Mouse (Mus musculus) embryonic stem cell, embryonic (primary cell): Measurements from ENCODE around the gene Hist1h4a.

ENCODE experiments used
- CTCF ChIA-PET, 4 experiments: fragments of 300-600 bp in 2 of 4; fragments of 350-600 bp in 2 of 4; sonication (Branson Sonifier 250); formaldehyde crosslinking; loops; one replicate each; lab custom pipeline; 2022; ENCODE audit warnings: inconsistent platforms in 2 of 4; lab: Charles Lee
- POLR2A ChIA-PET, 4 experiments: fragments of 300-600 bp in 2 of 4; fragments of 350-600 bp in 2 of 4; sonication (Branson Sonifier 250); formaldehyde crosslinking; loops; one replicate each; lab custom pipeline; 2022; ENCODE audit warnings: antibody characterized with exemption in 4 of 4, inconsistent platforms in 1 of 4; lab: Charles Lee

The Hist1h4a gene

GRCm38 (mm10) chr13:23763586-23764323 lies 2.7 kb upstream of the Hist1h4a start, which contains the start of gene Hist1h1a:
Gene Hist1h1a (plus strand): TSS chr13:23763666.
- POLR2A ChIA-PET: interaction anchor here (0.5 to 44.4 kb wide), 196 partner anchors 9 to 1980 kb away, joined by 3 to 2331 read pairs (median 5); partner anchors contain the start of genes Hist1h1c (in 4 of the 4), Hist1h2ab (in 4 of the 4), Hist1h2ac (in 4 of the 4) and Hist1h2bc (in 4 of the 4)

DNA sequence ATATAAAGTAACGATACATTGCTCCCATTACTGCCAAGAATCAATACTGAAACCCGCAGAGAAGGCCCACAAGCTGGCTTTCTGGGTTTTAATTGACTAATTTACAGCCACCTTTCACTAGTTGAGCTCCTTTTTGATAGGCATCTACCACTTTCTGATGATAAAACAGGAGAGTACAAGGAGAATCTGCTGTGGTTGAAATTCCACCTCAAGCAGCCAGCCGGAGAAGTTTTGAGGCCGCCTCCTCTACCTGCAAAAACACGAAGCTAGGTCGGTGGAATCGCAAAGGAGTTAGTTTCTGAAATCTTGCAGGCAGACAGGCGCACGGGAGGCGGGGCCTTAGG lies 2.2 kb upstream of the Hist1h4a start:
- POLR2A ChIA-PET: interaction anchor here (0.6 to 44.4 kb wide), 183 partner anchors 10 to 1977 kb away, joined by 3 to 2331 read pairs (median 5); partner anchors contain the start of genes Hist1h1c (in 4 of the 4), Hist1h2ab (in 4 of the 4), Hist1h2ac (in 4 of the 4) and Hist1h2bc (in 4 of the 4)
- CTCF ChIA-PET: interaction anchor here in 2 of 4 experiments (1.1 to 1.8 kb wide), 3 partner anchors 9 to 65 kb away, joined by 3 to 10 read pairs (median 5); partner anchors contain the start of gene Hist1h4c (in 1 of the 2)

More at GRCm38 (mm10) chr13:23763586-23764323, 2.7 kb upstream of the Hist1h4a start, which contains the start of gene Hist1h1a:
- CTCF ChIA-PET: interaction anchor here in 2 of 4 experiments (0.6 to 1.8 kb wide), 4 partner anchors 9 to 66 kb away, joined by 3 to 10 read pairs (median 4); partner anchors contain the start of gene Hist1h4c (in 1 of the 2)

GRCm38 (mm10) chr13:23761871-23762821 lies 1.1 kb upstream of the Hist1h4a start, which contains the start of gene Hist1h3a:
Gene Hist1h3a (minus strand): TSS chr13:23762386.
- ChIA-PET POLR2A (interaction anchor here (0.6 to 44.4 kb wide), 76 partner anchors 9 to 1982 kb away, joined by 3 to 2331 read pairs (median 10); partner anchors contain the start of genes Hist1h1c (in 4 of the 4), Hist1h2ab (in 4 of the 4), Hist1h2ac (in 4 of the 4) and Hist1h2bc (in 4 of the 4)), CTCF (interaction anchor here in 1 of 4 experiments (1.8 kb wide), 1 partner anchor 64 kb away, joined by 5 read pairs; the partner anchor contains the start of gene Hist1h4c)

- ChIA-PET CTCF (interaction anchor here in 2 of 4 experiments (0.6 to 1.1 kb wide), 4 partner anchors 8 to 77 kb away, joined by 3 to 4 read pairs (median 3); partner anchors contain the start of genes Hist1h2ac (in 1 of the 2), Hist1h2bc (in 1 of the 2) and Hist1h3b (in 1 of the 2)), POLR2A (interaction anchor here (0.5 to 44.4 kb wide), 86 partner anchors 3 to 1978 kb away, joined by 3 to 2331 read pairs (median 6); partner anchors contain the start of genes Hist1h2ab (in 4 of the 4), Hist1h2bb (in 4 of the 4), Hist1h3b (in 4 of the 4) and Hist1h3c (in 4 of the 4))
Measured at GRCm38 (mm10) chr13:23760240-23760971, 624 bp downstream of the Hist1h4a start.

GRCm38 (mm10) chr13:23759916-23760239 lies 1.2 kb downstream of the Hist1h4a start:
- ChIA-PET POLR2A (interaction anchor here (0.6 to 44.4 kb wide), 71 partner anchors 2 to 1977 kb away, joined by 3 to 2331 read pairs (median 8); partner anchors contain the start of genes Hist1h2ab (in 4 of the 4), Hist1h2bb (in 4 of the 4), Hist1h3b (in 4 of the 4) and Hist1h3c (in 4 of the 4)), CTCF (interaction anchor here in 2 of 4 experiments (0.6 to 1.1 kb wide), 3 partner anchors 18 to 76 kb away, joined by 3 read pairs; partner anchors contain the start of genes Hist1h2ac (in 1 of the 2) and Hist1h2bc (in 1 of the 2))

- CTCF ChIA-PET: interaction anchor here in 2 of 4 experiments (0.6 kb wide), 2 partner anchors 17 to 27 kb away, joined by 3 read pairs; no protein-coding TSS in a partner anchor
Measured at GRCm38 (mm10) chr13:23759251-23759771, 1.7 kb downstream of the Hist1h4a start.

GRCm38 (mm10) chr13:23757921-23758320 lies 3.1 kb downstream of the Hist1h4a start:
- CTCF ChIA-PET: interaction anchor here in 1 of 4 experiments (0.7 kb wide), 1 partner anchor 192 kb away, joined by 3 read pairs; no protein-coding TSS in a partner anchor

More at GRCm38 (mm10) chr13:23759251-23759771, 1.7 kb downstream of the Hist1h4a start:
- POLR2A ChIA-PET: interaction anchor here (0.6 to 44.4 kb wide), 57 partner anchors 1 to 1973 kb away, joined by 3 to 2331 read pairs (median 12); partner anchors contain the start of genes Hist1h2ab (in 4 of the 4), Hist1h2bb (in 4 of the 4), Hist1h3b (in 4 of the 4) and Hist1h3c (in 4 of the 4)

GRCm38 (mm10) chr13:23757211-23757773 lies 3.7 kb downstream of the Hist1h4a start:
- ChIA-PET POLR2A (interaction anchor here (0.6 to 44.4 kb wide), 53 partner anchors 1 to 1722 kb away, joined by 3 to 2331 read pairs (median 5); partner anchors contain the start of genes Hist1h1c (in 4 of the 4), Hist1h2bb (in 4 of the 4), Hist1h3c (in 4 of the 4) and Hist1h2ac (in 3 of the 4)), CTCF (interaction anchor here in 1 of 4 experiments (0.7 kb wide), 1 partner anchor 193 kb away, joined by 3 read pairs; no protein-coding TSS in a partner anchor)

More at GRCm38 (mm10) chr13:23757921-23758320, 3.1 kb downstream of the Hist1h4a start:
- POLR2A ChIA-PET: interaction anchor here (0.7 to 44.4 kb wide), 40 partner anchors 0 to 325 kb away, joined by 3 to 2331 read pairs (median 6); partner anchors contain the start of genes Hist1h1c (in 4 of the 4), Hist1h2ac (in 3 of the 4), Hist1h2bb (in 3 of the 4) and Hist1h2bc (in 3 of the 4)

- ChIA-PET POLR2A (interaction anchor here (0.6 to 44.4 kb wide), 50 partner anchors 1 to 1722 kb away, joined by 3 to 2331 read pairs (median 5); partner anchors contain the start of genes Hist1h1c (in 4 of the 4), Hist1h2bb (in 4 of the 4), Hist1h3c (in 4 of the 4) and Hist1h2ac (in 3 of the 4)), CTCF (interaction anchor here in 1 of 4 experiments (0.6 kb wide), 1 partner anchor 72 kb away, joined by 4 read pairs; no protein-coding TSS in a partner anchor)
Measured at GRCm38 (mm10) chr13:23756790-23757189, 4.2 kb downstream of the Hist1h4a start, which contains the start of gene Hist1h4b. Gene Hist1h4b (plus strand): TSS chr13:23757013.

GRCm38 (mm10) chr13:23755000-23755399 lies 6.0 kb downstream of the Hist1h4a start:
- POLR2A ChIA-PET: interaction anchor here (0.7 to 44.4 kb wide), 14 partner anchors 3 to 183 kb away, joined by 3 to 2331 read pairs (median 70); partner anchors contain the start of genes Hist1h3c (in 4 of the 4), Hist1h1a (in 3 of the 4), Hist1h1c (in 3 of the 4) and Hist1h3a (in 3 of the 4)
- CTCF ChIA-PET: no interaction called here

DNA sequence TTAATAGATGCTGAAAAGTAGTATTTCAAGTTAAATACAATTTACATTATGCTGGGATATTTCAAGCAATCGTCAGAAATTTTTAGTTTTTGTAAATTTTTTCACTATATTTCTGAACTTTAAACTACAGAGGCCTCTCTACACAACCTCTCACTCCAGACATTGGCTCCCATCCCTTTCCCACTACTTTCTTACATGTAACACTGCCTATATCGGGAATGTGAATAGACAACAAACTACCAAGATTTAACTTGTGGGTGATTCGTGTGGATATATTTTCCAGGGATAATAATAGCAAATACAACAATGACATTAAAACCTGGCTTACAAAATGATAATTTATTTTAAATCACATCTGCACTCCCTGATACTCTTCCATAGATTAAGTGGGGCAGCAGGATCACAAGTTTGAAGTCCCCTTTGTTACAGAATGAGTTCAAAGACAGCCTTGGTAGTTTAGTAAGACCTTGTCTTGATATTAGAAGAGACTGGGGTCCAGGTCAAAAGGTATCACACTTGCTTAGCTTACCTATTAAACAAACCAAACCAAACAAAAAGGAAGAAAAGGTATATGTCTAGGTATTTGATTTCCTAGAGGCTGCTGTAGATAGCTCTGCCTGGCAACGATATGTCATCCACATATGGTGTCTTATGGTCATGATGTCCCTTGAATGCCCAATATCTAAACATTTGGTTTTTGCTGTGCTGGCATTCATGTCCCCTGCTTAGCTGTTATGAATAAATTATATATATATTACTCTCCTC lies 7.5 kb downstream of the Hist1h4a start:
- POLR2A ChIA-PET: interaction anchor here (0.5 to 44.4 kb wide), 41 partner anchors 4 to 1888 kb away, joined by 3 to 2331 read pairs (median 19); partner anchors contain the start of genes Hist1h1a (in 4 of the 4), Hist1h3a (in 4 of the 4), Hist1h3c (in 4 of the 4) and Hist1h1c (in 3 of the 4)
- CTCF ChIA-PET: no interaction called here

GRCm38 (mm10) chr13:23752742-23753172 lies 8.3 kb downstream of the Hist1h4a start:
- CTCF ChIA-PET: interaction anchor here in 1 of 4 experiments (1.1 to 2.6 kb wide), 3 partner anchors 8 to 15 kb away, joined by 4 to 11 read pairs (median 4); partner anchors contain the start of genes Hist1h1c and Hist1h4a
- POLR2A ChIA-PET: interaction anchor here (0.6 to 44.4 kb wide), 61 partner anchors 5 to 1999 kb away, joined by 3 to 2331 read pairs (median 10); partner anchors contain the start of genes Hist1h1a (in 4 of the 4), Hist1h1c (in 4 of the 4), Hist1h3a (in 4 of the 4) and Hist1h3c (in 4 of the 4)

GRCm38 (mm10) chr13:23752067-23752741 lies 8.8 kb downstream of the Hist1h4a start, which contains the start of gene Hist1h3b:
Gene Hist1h3b (plus strand): TSS chr13:23752267.
- ChIA-PET POLR2A (interaction anchor here (0.6 to 44.4 kb wide), 95 partner anchors 6 to 1999 kb away, joined by 3 to 2331 read pairs (median 6); partner anchors contain the start of genes Hist1h1a (in 4 of the 4), Hist1h1c (in 4 of the 4), Hist1h3a (in 4 of the 4) and Hist1h4a (in 4 of the 4)), CTCF (interaction anchor here in 1 of 4 experiments (0.8 to 2.6 kb wide), 5 partner anchors 9 to 68 kb away, joined by 3 to 11 read pairs (median 4); partner anchors contain the start of genes Hist1h1c, Hist1h2bc and Hist1h4a)
